Mouse (Mus musculus): ENCODE results near the gene Lrrc41.

Gene Lrrc41

GRCm38 (mm10) chr4:116143891-116144717 lies 69.0 kb downstream of the Lrrc41 start:
- DNase-seq (ENCODE audit: low read depth in 1 of 2, low spot score in 2 of 2) = no peak

Measured in monocyte, adult 2 months (primary cell).